Mouse (Mus musculus) right cerebral cortex, adult 2 months (tissue): ENCODE data around the gene Slc35d2.

Experiments used
- DNase-seq, 2 experiments: peaks; one replicate each; pipeline ENCODE4 v3.0.0; 2021 to 2022; ENCODE audit warnings: low spot score in 2 of 2

Gene Slc35d2

GRCm38 (mm10) chr13:64128858-64129615, at the start of gene Slc35d2:
TSS of gene Slc35d2 (minus strand) at chr13:64129368.
- no peak for DNase-seq

GRCm38 (mm10) chr13:64178000-64178399, 48.8 kb upstream of the Slc35d2 start:
- no peak for DNase-seq

GRCm38 (mm10) chr13:64169746-64170145, 40.6 kb upstream of the Slc35d2 start:
- DNase-seq: no peak

GRCm38 (mm10) chr13:64163147-64163715, 34.1 kb upstream of the Slc35d2 start:
- DNase-seq: peak; percentile 37 to 45

- DNase-seq: peak; percentile 38 to 42
These were observed 33.5 kb upstream of the Slc35d2 start for GRCm38 (mm10) chr13:64162626-64163025.

- peak in 1 of 2 experiments; percentile 31 for DNase-seq
These were observed 32.9 kb upstream of the Slc35d2 start for GRCm38 (mm10) chr13:64161916-64162611.

- peak; percentile 98 for DNase-seq
These were observed 32.4 kb upstream of the Slc35d2 start, which contains the start of gene Habp4 for GRCm38 (mm10) chr13:64161548-64161915. TSS of gene Habp4 (plus strand) at chr13:64161824.

GRCm38 (mm10) chr13:64156966-64157365, 27.8 kb upstream of the Slc35d2 start:
- no peak for DNase-seq

- DNase-seq: no peak
These were observed 26.0 kb upstream of the Slc35d2 start for GRCm38 (mm10) chr13:64155171-64155571.

GRCm38 (mm10) chr13:64154651-64155050, 25.5 kb upstream of the Slc35d2 start:
- DNase-seq: no peak

- DNase-seq: no peak
These were observed 24.6 kb upstream of the Slc35d2 start for GRCm38 (mm10) chr13:64153751-64154267.

GRCm38 (mm10) chr13:64153083-64153682, 24.0 kb upstream of the Slc35d2 start, which contains the start of gene Zfp367:
TSS of gene Zfp367 (minus strand) at chr13:64153202.
- peak; percentile 96 to 97 for DNase-seq

- peak; percentile 27 to 56 for DNase-seq
These were observed 23.5 kb upstream of the Slc35d2 start for GRCm38 (mm10) chr13:64152671-64153082.

GRCm38 (mm10) chr13:64152241-64152669, 23.1 kb upstream of the Slc35d2 start:
- peak; percentile 77 to 78 for DNase-seq

GRCm38 (mm10) chr13:64150121-64150520, 21.0 kb upstream of the Slc35d2 start:
- DNase-seq: no peak

GRCm38 (mm10) chr13:64129616-64130375, 628 bp upstream of the Slc35d2 start:
- DNase-seq: peak; percentile 24 to 36

GRCm38 (mm10) chr13:64126316-64126715, 2.9 kb downstream of the Slc35d2 start:
- DNase-seq: no peak

GRCm38 (mm10) chr13:64124886-64125285, 4.3 kb downstream of the Slc35d2 start:
- no peak for DNase-seq

GRCm38 (mm10) chr13:64123491-64124188, 5.5 kb downstream of the Slc35d2 start:
- no peak for DNase-seq

- no peak for DNase-seq
These were observed 8.4 kb downstream of the Slc35d2 start for GRCm38 (mm10) chr13:64120760-64121159.
